Mouse (Mus musculus) stomach, postnatal 0 days (tissue): ENCODE results near the gene Naip5. TPM values are rescaled to one million over a fixed set of nuclear protein-coding genes. Genes with fewer than 3 reads are reported as not detected.
A peak's percentile ranks its signal among the peaks of the same experiment; 100 is the strongest.
"Not testable (repeated sequence)": the region's sequence is repeated elsewhere in the genome, so short reads cannot be mapped to it uniquely, and the experiment has no call there.

ENCODE experiments used
- ATAC-seq: fragments of 200-750 bp; cut with Nextera tagmentation; 2 replicates; pipeline ENCODE4 v1.8.0; 2017; ENCODE audit not compliant: low FRiP score, low TSS enrichment
- DNase-seq: peaks from one replicate; pipeline ENCODE4 v3.0.0-alpha.2; 2016; ENCODE audit warnings: low spot score
- H3K27ac ChIP-seq: fragments of 300-500 bp; sonication (generic); replicated peaks from 2 replicates; pipeline ENCODE4 v1.5.1; 2014; ENCODE audit warnings: mild to moderate bottlenecking, control low read depth
- H3K27me3 ChIP-seq: fragments of 300-500 bp; sonication (generic); 2 replicates; pipeline ENCODE4 v1.6.1; 2014; ENCODE audit warnings: low read length; ENCODE audit not compliant: control insufficient read depth, insufficient read depth
- H3K36me3 ChIP-seq: fragments of 300-500 bp; sonication (generic); 2 replicates; pipeline ENCODE4 v1.6.1; 2014; ENCODE audit warnings: low read length, mixed read lengths; ENCODE audit not compliant: control insufficient read depth, insufficient read depth
- H3K4me1 ChIP-seq: fragments of 300-500 bp; sonication (generic); replicated peaks from 2 replicates; pipeline ENCODE4 v1.6.1; 2014; ENCODE audit warnings: antibody characterized with exemption; ENCODE audit not compliant: control insufficient read depth, insufficient read depth
- H3K4me2 ChIP-seq: fragments of 300-500 bp; sonication (generic); replicated peaks from 2 replicates; pipeline ENCODE4 v1.6.1; 2014; ENCODE audit warnings: low read depth, mild to moderate bottlenecking, control low read depth, moderate library complexity
- H3K4me3 ChIP-seq: fragments of 300-500 bp; sonication (generic); 2 replicates; pipeline ENCODE4 v1.5.1; 2014; ENCODE audit warnings: low read depth, low read length, control low read depth
- H3K9ac ChIP-seq: fragments of 300-500 bp; sonication (generic); 2 replicates; pipeline ENCODE4 v1.6.1; 2014; ENCODE audit warnings: mild to moderate bottlenecking, low read length, control low read depth, mixed read lengths
- H3K9me3 ChIP-seq: fragments of 300-500 bp; sonication (generic); 2 replicates; pipeline ENCODE4 v1.6.1; 2016; ENCODE audit warnings: low read length; ENCODE audit not compliant: control insufficient read depth
- CTCF ChIP-seq: IDR thresholded peaks from 2 replicates; pipeline ENCODE4 v1.5.1; 2016; ENCODE audit warnings: antibody characterized with exemption, low read depth, mild to moderate bottlenecking, moderate library complexity
- EP300 ChIP-seq: optimal IDR thresholded peaks from 2 replicates; pipeline ENCODE3; 2016; ENCODE audit warnings: antibody characterized with exemption
- WGBS: fragments of 180-500 bp; shearing (Covaris S2); extraction: QIAGEN DNeasy Blood & Tissue Kit; methylation state at CpG from one replicate; pipeline ENCODE4 v1.1.7; 2014; 5-methylcytosine and 5-hydroxymethylcytosine counted together
- polyA plus RNA-seq: library from polyadenylated mRNA; unstranded; fragments of >200 nt; fragmentation: Nextera tagmentation; extraction: Ambion mirVana; gene quantifications from 2 replicates; pipeline ENCODE4 v1.2.1, GENCODE M21; 2015

Naip5 gene
- polyA plus RNA-seq, 1 experiment from 2014 or later, result 0.50 TPM

- TF ChIP-seq CTCF (no peak), EP300 (no peak)
- ATAC-seq (no peak), DNase-seq (no peak)
- Histone ChIP-seq H3K4me2 (no peak overlapping the region), H3K27me3 (no peaks in the 10 kb centered on the region), H3K36me3 (no peaks in the 10 kb centered on the region), H3K4me3 (no peak overlapping the region), H3K9ac (no peak overlapping the region), H3K27ac (no peak overlapping the region), H3K4me1 (no peaks in the 10 kb centered on the region), H3K9me3 (no peaks in the 10 kb centered on the region)
Observed at GRCm38 (mm10) chr13:100200778-100201177, 45.3 kb downstream of the Naip5 start.

GRCm38 (mm10) chr13:100195421-100195820, 50.7 kb downstream of the Naip5 start:
- TF ChIP-seq CTCF (no peak), EP300 (no peak)
- no peak overlapping the region for H3K4me2 ChIP-seq
- no peak overlapping the region for H3K27ac ChIP-seq
- no peaks in the 10 kb centered on the region for H3K27me3 ChIP-seq
- no peaks in the 10 kb centered on the region for H3K36me3 ChIP-seq
- ATAC-seq (no peak), DNase-seq (no peak)
- H3K9ac ChIP-seq, result no peak overlapping the region
- no peak overlapping the region for H3K4me3 ChIP-seq
- WGBS, result 68% methylated on average over 3 of the region's 3 CpGs
- no peaks in the 10 kb centered on the region for H3K4me1 ChIP-seq
- H3K9me3 ChIP-seq, result no peaks in the 10 kb centered on the region

GRCm38 (mm10) chr13:100183111-100183510, 63.0 kb downstream of the Naip5 start:
- not testable (repeated sequence) for H3K9ac ChIP-seq, H3K27me3 ChIP-seq, DNase-seq, H3K9me3 ChIP-seq, ATAC-seq, H3K27ac ChIP-seq, H3K36me3 ChIP-seq, H3K4me1 ChIP-seq, H3K4me2 ChIP-seq, H3K4me3 ChIP-seq

DNA sequence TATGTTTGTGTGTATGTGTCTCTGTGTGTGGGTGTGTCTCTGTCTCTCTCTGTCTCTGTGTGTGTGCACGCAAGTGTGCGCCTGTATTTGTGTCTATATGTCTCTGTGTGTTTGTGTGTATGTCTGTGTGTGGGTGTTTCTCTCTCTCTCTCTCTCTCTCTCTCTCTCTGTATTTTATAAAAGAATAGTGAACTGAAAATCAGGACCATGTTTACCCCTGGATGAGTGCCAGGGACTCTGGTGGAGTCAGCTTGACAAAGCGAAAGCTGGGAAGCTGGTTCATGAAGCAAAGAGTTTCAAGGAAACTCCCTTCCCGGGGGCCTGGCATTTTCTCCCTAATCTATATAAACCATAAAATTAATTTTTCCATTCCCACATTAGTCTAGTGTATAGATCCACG, 71.8 kb downstream of the Naip5 start:
- peak; percentile 30 for DNase-seq
- not testable (repeated sequence) for ATAC-seq

DNA sequence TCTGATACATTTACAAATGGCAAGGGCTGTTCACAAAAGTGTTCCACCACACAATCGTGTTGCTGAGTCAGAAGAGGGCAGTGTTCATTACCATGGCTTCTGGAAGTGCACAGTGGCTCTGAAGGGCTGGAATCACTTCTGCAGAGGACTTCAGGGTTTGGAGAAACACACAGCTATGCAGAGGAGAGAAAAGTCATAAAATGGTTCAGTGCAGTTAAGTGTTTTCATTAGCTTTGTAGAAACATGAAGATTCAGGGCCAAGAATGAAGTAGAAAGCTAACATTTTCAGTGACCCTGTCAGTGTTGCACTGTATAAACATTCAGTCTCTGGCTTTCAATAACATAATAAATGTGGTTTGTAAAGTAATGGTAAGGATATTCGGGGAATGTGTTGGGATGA, 79.7 kb downstream of the Naip5 start:
- not testable (repeated sequence) for ATAC-seq, H3K4me3 ChIP-seq, H3K4me1 ChIP-seq, H3K9ac ChIP-seq, H3K9me3 ChIP-seq, H3K27ac ChIP-seq, H3K27me3 ChIP-seq, DNase-seq, H3K4me2 ChIP-seq, H3K36me3 ChIP-seq
- 63% methylated on average over 2 of the region's 2 CpGs for WGBS

More for the DNA sequence above, 71.8 kb downstream of the Naip5 start:
- H3K27ac ChIP-seq, H3K4me2 ChIP-seq, H3K4me1 ChIP-seq, H3K9ac ChIP-seq, H3K27me3 ChIP-seq, H3K4me3 ChIP-seq, H3K36me3 ChIP-seq, H3K9me3 ChIP-seq: not testable (repeated sequence)
- 66% methylated on average over 3 of the region's 5 CpGs for WGBS

GRCm38 (mm10) chr13:100162467-100162866, 83.7 kb downstream of the Naip5 start:
- not testable (repeated sequence) for H3K4me3 ChIP-seq, H3K9me3 ChIP-seq, H3K27me3 ChIP-seq, DNase-seq, H3K9ac ChIP-seq, H3K27ac ChIP-seq, H3K36me3 ChIP-seq, H3K4me2 ChIP-seq, H3K4me1 ChIP-seq, ATAC-seq

Other genes with a start within 250 kb of the Naip5 start
- 27.5 and 32.1 TPM in 2 replicates for gene Mccc2, start 230.7 kb downstream of the Naip5 start, polyA plus RNA-seq
- gene Bdp1, start 142.3 kb downstream of the Naip5 start, polyA plus RNA-seq, result 15.5 and 17.5 TPM in 2 replicates
- gene Serf1, start 138.3 kb downstream of the Naip5 start, polyA plus RNA-seq, result 89.7 and 95.5 TPM in 2 replicates
- 24.1 and 28.8 TPM in 2 replicates for gene Smn1, start 121.5 kb downstream of the Naip5 start, polyA plus RNA-seq
- gene Naip2, start 44.2 kb downstream of the Naip5 start, polyA plus RNA-seq, result 1.1 and 1.2 TPM in 2 replicates
- 0.41 and 0.56 TPM in 2 replicates for gene Naip6, start 71.4 kb upstream of the Naip5 start, polyA plus RNA-seq
- 0.06 and 0.10 TPM in 2 replicates for gene Naip1, start 206.5 kb upstream of the Naip5 start, polyA plus RNA-seq
- gene Gtf2h2, start 246.3 kb upstream of the Naip5 start, polyA plus RNA-seq, result 25.3 and 25.7 TPM in 2 replicates